Mouse (Mus musculus) lung, postnatal 0 days (tissue): ENCODE measurements at regions not wholly inside any gene's neighbourhood (a gene's known extent, or its start where the extent isn't known, plus 50 kb on each side); places are given as distances from the start of the nearest gene placed in this dataset.

Experiments
- ATAC-seq: fragments of 200-750 bp; cut with Nextera tagmentation; 2 replicates; pipeline ENCODE4 v1.8.0; 2017; ENCODE audit warnings: moderate library complexity
- DNase-seq: peaks from one replicate; pipeline ENCODE4 v3.0.0-alpha.2; 2016; ENCODE audit warnings: low spot score
- H3K27ac ChIP-seq: fragments of 300-500 bp; sonication (generic); 2 replicates; pipeline ENCODE4 v1.5.1; 2014; ENCODE audit warnings: antibody characterized with exemption, mild to moderate bottlenecking, low read length, mixed read lengths
- H3K27me3 ChIP-seq: fragments of 300-500 bp; sonication (generic); replicated peaks from 2 replicates; pipeline ENCODE4 v1.6.1; 2014; ENCODE audit warnings: low read length, mixed read lengths; ENCODE audit not compliant: insufficient read depth
- H3K36me3 ChIP-seq: fragments of 300-500 bp; sonication (generic); 2 replicates; pipeline ENCODE4 v1.6.1; 2014; ENCODE audit warnings: low read length, mixed read lengths; ENCODE audit not compliant: insufficient read depth
- H3K4me1 ChIP-seq: fragments of 300-500 bp; sonication (generic); 2 replicates; pipeline ENCODE4 v1.6.1; 2014; ENCODE audit warnings: antibody characterized with exemption, low read depth, low read length, mixed read lengths; ENCODE audit not compliant: insufficient read depth
- H3K4me2 ChIP-seq: fragments of 300-500 bp; sonication (generic); replicated peaks from 2 replicates; pipeline ENCODE4 v1.6.1; 2014; ENCODE audit warnings: low read depth, mild to moderate bottlenecking, low read length, moderate library complexity, mixed read lengths
- H3K4me3 ChIP-seq: fragments of 300-500 bp; sonication (generic); 2 replicates; pipeline ENCODE4 v1.5.1; 2014; ENCODE audit warnings: low read depth, low read length
- H3K9ac ChIP-seq: fragments of 300-500 bp; sonication (generic); replicated peaks from 2 replicates; pipeline ENCODE4 v1.6.1; 2014; ENCODE audit warnings: low read depth, mild to moderate bottlenecking
- H3K9me3 ChIP-seq: fragments of 300-500 bp; sonication (generic); 2 replicates; pipeline ENCODE4 v1.6.1; 2016; ENCODE audit warnings: low read length, mixed read lengths
- CTCF ChIP-seq: IDR thresholded peaks from 2 replicates; pipeline ENCODE4 v1.5.1; 2016; ENCODE audit warnings: antibody characterized with exemption, mild to moderate bottlenecking
- EP300 ChIP-seq: IDR thresholded peaks from 2 replicates; pipeline ENCODE4 v1.6.1; 2016; ENCODE audit warnings: antibody characterized with exemption, mild to moderate bottlenecking, control low read depth
- WGBS: fragments of 180-500 bp; shearing (Covaris S2); extraction: QIAGEN DNeasy Blood & Tissue Kit; methylation state at CpG from one replicate; pipeline ENCODE4 v1.1.7; 2014; 5-methylcytosine and 5-hydroxymethylcytosine counted together

- WGBS: 82% methylated on average over 5 of the region's 5 CpGs
- H3K9me3 ChIP-seq: no peaks in the 10 kb centered on the region
- H3K36me3 ChIP-seq: no peaks in the 10 kb centered on the region
- H3K4me1 ChIP-seq: no peaks in the 10 kb centered on the region
- ATAC-seq (no peak), DNase-seq (no peak)
- H3K4me3 ChIP-seq: no peak overlapping the region
- no peak overlapping the region for H3K27ac ChIP-seq
- H3K27me3 ChIP-seq: no peaks in the 10 kb centered on the region
- no peak overlapping the region for H3K4me2 ChIP-seq
- no peak for TF ChIP-seq CTCF
- no peak for TF ChIP-seq EP300
- H3K9ac ChIP-seq: no peak overlapping the region
Measured at GRCm38 (mm10) chr4:39644849-39645248, 194.8 kb downstream of the 1700009N14Rik start.

- 70% methylated on average over 2 of the region's 2 CpGs for WGBS
- DNase-seq (no peak), ATAC-seq (no peak)
- Histone ChIP-seq H3K27ac (no peak overlapping the region), H3K27me3 (no peaks in the 10 kb centered on the region), H3K9ac (no peak overlapping the region), H3K9me3 (no peaks in the 10 kb centered on the region), H3K4me1 (no peaks in the 10 kb centered on the region), H3K36me3 (no peaks in the 10 kb centered on the region), H3K4me3 (no peak overlapping the region), H3K4me2 (no peak overlapping the region)
- TF ChIP-seq EP300: no peak
- TF ChIP-seq CTCF: no peak
Measured at GRCm38 (mm10) chr4:39660538-39660937, 210.4 kb downstream of the 1700009N14Rik start.

- Histone ChIP-seq H3K4me2 (no peak overlapping the region), H3K27ac (no peak overlapping the region), H3K4me3 (no peak overlapping the region), H3K9me3 (no peaks in the 10 kb centered on the region), H3K27me3 (no peaks in the 10 kb centered on the region), H3K4me1 (no peaks in the 10 kb centered on the region), H3K36me3 (no peaks in the 10 kb centered on the region), H3K9ac (no peak overlapping the region)
- WGBS: 67% methylated on average over 7 of the region's 7 CpGs
- TF ChIP-seq CTCF (no peak), EP300 (no peak)
- ATAC-seq: no peak
- DNase-seq: no peak
Measured at GRCm38 (mm10) chr4:39672609-39673008, 222.5 kb downstream of the 1700009N14Rik start.

- TF ChIP-seq EP300: no peak
- TF ChIP-seq CTCF: no peak
- ATAC-seq: no peak
- no peak for DNase-seq
- no peaks in the 10 kb centered on the region for H3K36me3 ChIP-seq
- H3K9ac ChIP-seq: no peak overlapping the region
- no peak overlapping the region for H3K4me2 ChIP-seq
- H3K27me3 ChIP-seq: no peaks in the 10 kb centered on the region
- 35% methylated on average over 4 of the region's 4 CpGs for WGBS
- H3K4me3 ChIP-seq: no peak overlapping the region
- H3K27ac ChIP-seq: no peak overlapping the region
- H3K9me3 ChIP-seq: no peaks in the 10 kb centered on the region
- H3K4me1 ChIP-seq: no peaks in the 10 kb centered on the region
Measured at GRCm38 (mm10) chr4:39695236-39695635, 245.1 kb downstream of the 1700009N14Rik start.

- peak; percentile 39 for DNase-seq
- Histone ChIP-seq H3K27me3 (no peaks in the 10 kb centered on the region), H3K36me3 (no peaks in the 10 kb centered on the region), H3K4me2 (no peak overlapping the region), H3K9me3 (no peaks in the 10 kb centered on the region), H3K9ac (no peak overlapping the region), H3K4me1 (no peaks in the 10 kb centered on the region), H3K27ac (no peak overlapping the region), H3K4me3 (no peak overlapping the region)
- ATAC-seq: no peak
- 35% methylated on average over 5 of the region's 5 CpGs for WGBS
- TF ChIP-seq EP300 (no peak), CTCF (peak; percentile 44)
Measured at GRCm38 (mm10) chr4:39697565-39697964, 247.5 kb downstream of the 1700009N14Rik start.

GRCm38 (mm10) chr4:39699347-39699746 is 249.3 kb downstream of the 1700009N14Rik start:
- Histone ChIP-seq H3K27me3 (no peaks in the 10 kb centered on the region), H3K4me3 (no peak overlapping the region), H3K4me1 (no peaks in the 10 kb centered on the region), H3K9ac (no peak overlapping the region), H3K27ac (no peak overlapping the region), H3K36me3 (no peaks in the 10 kb centered on the region), H3K9me3 (no peaks in the 10 kb centered on the region), H3K4me2 (no peak overlapping the region)
- DNase-seq: no peak
- TF ChIP-seq EP300 (no peak), CTCF (no peak)
- WGBS: 69% methylated on average over 2 of the region's 2 CpGs
- no peak for ATAC-seq

GRCm38 (mm10) chr4:39717477-39717876 is 267.4 kb downstream of the 1700009N14Rik start:
- 83% methylated on average over 6 of the region's 6 CpGs for WGBS
- Histone ChIP-seq H3K27me3 (no peaks in the 10 kb centered on the region), H3K4me2 (no peak overlapping the region), H3K36me3 (no peaks in the 10 kb centered on the region), H3K4me1 (no peaks in the 10 kb centered on the region), H3K9me3 (no peaks in the 10 kb centered on the region), H3K27ac (no peak overlapping the region), H3K4me3 (no peak overlapping the region), H3K9ac (no peak overlapping the region)
- ATAC-seq (no peak), DNase-seq (no peak)
- TF ChIP-seq CTCF (no peak), EP300 (no peak)
